Mouse (Mus musculus) lung, embryonic 15.5 days (tissue): ENCODE data around the gene 2310007B03Rik. TPM values are rescaled to one million over a fixed set of nuclear protein-coding genes. Genes with fewer than 3 reads are reported as not detected.
A peak's percentile ranks its signal among the peaks of the same experiment; 100 is the strongest.

ENCODE experiments used
- ATAC-seq: fragments of 200-750 bp; cut with Nextera tagmentation; 2 replicates; pipeline ENCODE4 v1.8.0; 2017; ENCODE audit warnings: moderate number of reproducible peaks, borderline replicate concordance; ENCODE audit not compliant: low FRiP score, low TSS enrichment; ENCODE audit errors: extremely low read depth
- H3K27ac ChIP-seq: fragments of 300-500 bp; sonication (generic); 2 replicates; pipeline ENCODE4 v1.5.1; 2015; ENCODE audit warnings: moderate library complexity, mild to moderate bottlenecking, inconsistent platforms
- H3K27me3 ChIP-seq: fragments of 300-500 bp; sonication (generic); 2 replicates; pipeline ENCODE4 v1.6.1; 2015; ENCODE audit warnings: inconsistent platforms
- H3K36me3 ChIP-seq: fragments of 300-500 bp; sonication (generic); 2 replicates; pipeline ENCODE4 v1.6.1; 2015; ENCODE audit warnings: inconsistent platforms
- H3K4me1 ChIP-seq: fragments of 300-500 bp; sonication (generic); 2 replicates; pipeline ENCODE4 v1.6.1; 2015; ENCODE audit warnings: inconsistent platforms
- H3K4me2 ChIP-seq: fragments of 300-500 bp; sonication (generic); 2 replicates; pipeline ENCODE4 v1.6.1; 2015; ENCODE audit warnings: inconsistent platforms, mild to moderate bottlenecking, moderate library complexity
- H3K4me3 ChIP-seq: fragments of 300-500 bp; sonication (generic); 2 replicates; pipeline ENCODE4 v1.5.1; 2015; ENCODE audit warnings: mild to moderate bottlenecking, inconsistent platforms
- H3K9ac ChIP-seq: fragments of 300-500 bp; sonication (generic); 2 replicates; pipeline ENCODE4 v1.6.1; 2015; ENCODE audit warnings: inconsistent platforms
- H3K9me3 ChIP-seq: fragments of 300-500 bp; sonication (generic); 2 replicates; pipeline ENCODE4 v1.6.1; 2016; ENCODE audit warnings: inconsistent platforms
- WGBS: fragments of 180-500 bp; shearing (Covaris S2); methylation state at CpG from one replicate; pipeline ENCODE4 v1.1.7; 2015; 5-methylcytosine and 5-hydroxymethylcytosine counted together
- polyA plus RNA-seq: library from polyadenylated mRNA; unstranded; fragments of >200 nt; fragmentation: Nextera tagmentation; extraction: Ambion mirVana; gene quantifications from 2 replicates; pipeline ENCODE4 v1.2.1, GENCODE M21; 2015

Gene 2310007B03Rik
- polyA plus RNA-seq, 1 experiment from 2014 or later, result 16.7 TPM

DNA sequence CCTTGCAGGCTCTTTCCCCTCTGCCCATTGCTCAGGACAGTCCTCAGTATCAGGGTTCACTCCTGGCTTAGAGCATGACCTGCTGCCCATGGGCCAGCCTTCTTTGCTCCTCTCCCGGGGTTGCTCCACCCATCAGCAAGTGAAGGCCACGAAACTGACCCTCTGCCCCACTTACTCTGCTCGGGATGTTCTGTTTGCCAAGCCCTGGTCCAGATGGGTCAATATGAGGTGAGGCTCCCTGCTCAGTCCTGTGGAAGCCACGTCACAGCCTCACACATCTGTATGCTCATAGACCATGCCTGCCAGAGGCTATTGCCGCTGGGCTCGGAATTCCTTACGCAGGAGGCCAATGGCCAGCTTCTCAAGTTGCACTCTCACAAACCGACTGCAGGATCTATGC, 32.5 kb downstream of the 2310007B03Rik start:
- Histone ChIP-seq H3K4me1 (0 out of 2 replicates have a peak, but pooled peaks cover 6% of the 10 kb centered on the region), H3K27me3 (no peaks in the 10 kb centered on the region), H3K9ac (no peak overlapping the region), H3K27ac (no peak overlapping the region), H3K4me2 (no peak overlapping the region), H3K36me3 (no peaks in the 10 kb centered on the region), H3K9me3 (no peaks in the 10 kb centered on the region), H3K4me3 (no peak overlapping the region)
- ATAC-seq, result no peak
- WGBS, result 80% methylated on average over 8 of the region's 8 CpGs

DNA sequence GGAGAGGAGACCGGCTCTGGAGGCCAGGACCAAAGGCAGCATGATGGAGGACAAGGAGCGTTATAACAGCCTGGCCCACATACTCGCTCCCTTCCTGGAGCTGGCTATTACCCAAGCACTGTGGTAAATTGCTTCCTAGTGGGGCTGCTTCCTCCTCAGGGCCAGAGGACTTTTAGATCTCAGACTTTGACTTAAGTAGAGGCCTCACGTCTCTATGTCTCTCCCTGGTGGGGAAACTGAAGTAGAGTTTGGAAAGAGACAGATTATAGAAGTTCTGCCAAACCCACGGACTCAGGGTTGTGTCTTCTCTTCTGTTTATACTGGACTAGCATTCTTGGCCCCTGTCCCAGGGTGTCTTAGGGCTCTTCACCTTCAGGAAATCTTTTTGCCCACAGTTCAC, 35.5 kb downstream of the 2310007B03Rik start:
- H3K9ac ChIP-seq, result no peak overlapping the region
- WGBS, result 43% methylated on average over 5 of the region's 5 CpGs
- no peak for ATAC-seq

DNA sequence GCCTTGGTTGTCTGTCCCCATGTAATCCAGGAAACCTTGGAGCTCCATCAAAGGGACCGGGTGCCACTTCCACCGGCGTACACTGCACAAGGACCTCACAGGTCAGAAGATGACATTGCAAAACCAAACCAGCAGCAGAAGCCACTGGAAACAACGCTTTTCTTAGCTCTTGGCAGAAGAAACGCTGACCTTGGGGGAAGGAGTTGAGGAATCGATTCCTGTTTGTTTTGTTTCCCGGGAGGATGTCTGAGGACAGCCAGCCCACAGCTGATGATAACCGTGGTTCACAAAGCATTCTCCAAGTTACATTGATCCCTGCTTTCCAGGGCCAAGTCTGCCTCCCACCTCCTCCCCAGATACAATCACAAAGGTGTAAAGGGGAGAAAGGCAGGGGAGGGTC, 36.7 kb downstream of the 2310007B03Rik start:
- Histone ChIP-seq H3K4me3 (no peak overlapping the region), H3K9ac (no peak overlapping the region), H3K27me3 (no peaks in the 10 kb centered on the region), H3K4me2 (no peak overlapping the region), H3K36me3 (no peaks in the 10 kb centered on the region), H3K4me1 (0 out of 2 replicates have a peak, but pooled peaks cover 6% of the 10 kb centered on the region), H3K9me3 (no peaks in the 10 kb centered on the region), H3K27ac (no peak overlapping the region)
- WGBS, result 40% methylated on average over 8 of the region's 8 CpGs
- ATAC-seq, result no peak

More for the DNA sequence above, 35.5 kb downstream of the 2310007B03Rik start:
- Histone ChIP-seq H3K4me3 (no peak overlapping the region), H3K27ac (no peak overlapping the region), H3K4me1 (0 out of 2 replicates have a peak, but pooled peaks cover 6% of the 10 kb centered on the region), H3K9me3 (no peaks in the 10 kb centered on the region), H3K4me2 (no peak overlapping the region), H3K27me3 (no peaks in the 10 kb centered on the region), H3K36me3 (no peaks in the 10 kb centered on the region)

DNA sequence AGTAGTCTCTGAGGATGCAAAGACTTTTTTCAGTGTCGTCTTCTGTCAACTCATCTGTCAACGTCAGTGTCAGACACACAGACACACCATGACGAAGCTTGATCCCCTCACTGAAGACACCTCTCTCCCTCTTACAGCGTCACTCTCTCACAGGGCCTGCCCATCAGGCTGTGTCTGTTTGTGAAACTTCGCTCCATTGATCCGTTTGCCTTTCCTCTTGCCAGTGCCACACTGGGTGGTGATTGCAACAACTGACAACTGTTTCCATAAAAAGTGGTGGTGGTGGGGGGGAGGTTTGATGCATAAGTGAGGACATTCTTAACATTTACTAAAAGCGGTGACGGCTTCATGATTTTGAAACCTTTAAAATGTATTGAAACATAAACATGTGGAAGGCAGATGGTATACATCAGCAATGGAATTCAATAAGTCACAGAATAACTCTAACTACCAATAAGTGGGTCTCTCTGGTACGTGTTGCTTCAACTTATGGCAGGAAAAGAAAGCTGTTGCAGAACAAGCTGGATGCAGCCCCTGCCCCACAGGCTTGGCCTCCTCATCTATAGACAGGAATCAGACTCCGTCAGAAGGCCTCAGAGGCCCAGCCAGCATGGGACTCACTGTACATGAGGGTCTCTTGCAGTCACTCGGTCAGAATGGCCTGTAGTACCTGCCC, 37.4 kb downstream of the 2310007B03Rik start:
- ATAC-seq, result 0 out of 2 replicates have a peak, but pooled peaks have one; percentile 8
- no peak overlapping the region for H3K4me2 ChIP-seq
- H3K4me3 ChIP-seq, result no peak overlapping the region
- 0 out of 2 replicates have a peak, but pooled peaks cover 6% of the 10 kb centered on the region for H3K4me1 ChIP-seq
- H3K27me3 ChIP-seq, result no peaks in the 10 kb centered on the region
- H3K27ac ChIP-seq, result no peak overlapping the region
- no peaks in the 10 kb centered on the region for H3K36me3 ChIP-seq
- 59% methylated on average over 11 of the region's 11 CpGs for WGBS
- H3K9ac ChIP-seq, result no peak overlapping the region
- H3K9me3 ChIP-seq, result no peaks in the 10 kb centered on the region

DNA sequence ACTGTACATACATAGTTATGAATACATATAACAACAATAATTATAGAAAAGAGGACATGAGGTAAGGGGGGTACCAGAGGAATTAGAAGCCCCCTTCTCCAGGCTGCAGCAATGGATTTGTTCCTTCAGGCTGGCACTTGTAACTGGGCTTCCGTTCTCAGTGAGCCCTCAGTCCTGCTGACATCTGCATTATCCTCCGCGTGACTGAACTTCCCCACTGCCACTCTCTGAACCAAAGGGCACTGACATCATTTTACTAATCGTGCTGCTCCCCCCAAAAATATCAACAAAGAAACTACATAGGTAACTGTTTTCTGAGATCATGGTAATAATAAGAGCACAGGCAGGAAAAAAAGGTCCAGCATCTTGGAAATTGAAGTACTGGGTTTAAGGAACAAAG, 41.9 kb downstream of the 2310007B03Rik start:
- ATAC-seq, result no peak
- no peak overlapping the region for H3K27ac ChIP-seq
- H3K4me2 ChIP-seq, result no peak overlapping the region
- 38% methylated on average over 4 of the region's 4 CpGs for WGBS
- H3K27me3 ChIP-seq, result 0 out of 2 replicates have a peak, but pooled peaks cover under 1% of the 10 kb centered on the region
- no peak overlapping the region for H3K4me3 ChIP-seq
- H3K9me3 ChIP-seq, result no peaks in the 10 kb centered on the region
- no peaks in the 10 kb centered on the region for H3K36me3 ChIP-seq
- H3K4me1 ChIP-seq, result peaks cover 7% of the 10 kb centered on the region; the same call in 1 of the 2 replicates
- no peak overlapping the region for H3K9ac ChIP-seq

DNA sequence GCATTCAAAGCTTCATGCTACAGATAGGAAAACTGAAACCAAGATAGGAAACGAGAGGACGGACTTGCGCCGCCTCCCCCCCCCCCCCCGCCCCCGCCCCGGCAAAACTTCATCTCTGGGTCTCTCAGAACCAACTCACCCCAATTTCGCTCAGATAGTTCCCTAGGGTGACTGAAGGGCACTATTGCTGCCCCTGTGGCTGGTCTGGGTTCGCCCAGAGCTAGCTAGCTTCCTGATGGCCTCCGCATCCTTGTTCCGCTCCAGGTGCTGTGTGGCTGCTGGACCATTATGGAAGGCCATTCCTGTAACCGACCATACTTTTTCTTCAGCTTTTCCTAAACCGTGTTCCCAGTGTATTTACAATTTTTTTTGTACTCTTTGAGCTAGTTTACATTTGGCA, 45.3 kb downstream of the 2310007B03Rik start:
- Histone ChIP-seq H3K27ac (no peak overlapping the region), H3K4me2 (peak overlapping the region; percentile 55), H3K27me3 (0 out of 2 replicates have a peak, but pooled peaks cover 3% of the 10 kb centered on the region), H3K36me3 (no peaks in the 10 kb centered on the region), H3K9ac (no peak overlapping the region), H3K4me1 (peaks cover 7% of the 10 kb centered on the region; the same call in 1 of the 2 replicates), H3K9me3 (no peaks in the 10 kb centered on the region), H3K4me3 (peak overlapping the region; percentile 33)
- ATAC-seq, result no peak
- 25% methylated on average over 11 of the region's 13 CpGs for WGBS

DNA sequence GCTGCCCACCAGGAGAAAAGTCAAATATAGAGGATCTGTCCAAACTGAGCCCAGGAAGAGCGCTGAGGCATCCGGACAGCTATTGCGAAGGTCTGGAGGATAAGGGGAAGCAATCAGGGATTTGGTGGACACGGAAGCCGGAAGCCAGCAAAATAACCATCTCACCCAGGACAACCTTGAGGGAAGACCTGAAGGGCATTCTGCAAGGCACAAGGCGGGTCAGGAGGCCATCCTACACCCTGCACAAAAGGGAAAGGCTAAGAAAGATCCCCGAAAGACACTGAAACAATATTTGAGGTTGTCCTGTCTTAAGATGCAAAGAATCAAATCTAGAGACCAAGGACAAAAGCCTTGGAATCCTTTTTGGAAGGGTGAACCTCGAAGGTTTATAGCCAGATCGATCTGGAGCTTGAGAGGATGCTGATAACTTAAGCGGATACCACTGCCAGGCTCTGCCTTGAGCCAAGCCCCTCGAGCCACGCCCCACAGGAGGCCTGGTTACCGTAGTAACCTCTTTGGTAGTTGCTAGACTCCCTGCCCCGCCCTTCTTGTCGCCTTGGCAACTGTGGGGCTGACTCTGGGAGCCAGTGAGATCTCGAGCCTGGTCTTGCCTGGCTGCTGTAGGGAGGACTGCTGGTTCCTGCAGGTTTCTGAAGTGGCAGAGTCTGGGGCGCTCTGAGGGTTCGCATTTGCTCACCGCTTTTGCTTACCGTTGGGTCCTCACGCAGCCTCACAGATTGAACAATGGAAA, 45.9 kb downstream of the 2310007B03Rik start:
- peak; percentile 90 for ATAC-seq
- H3K27ac ChIP-seq, result no peak overlapping the region
- peak overlapping the region; percentile 33 for H3K4me3 ChIP-seq
- no peaks in the 10 kb centered on the region for H3K36me3 ChIP-seq
- peaks cover 7% of the 10 kb centered on the region; the same call in 1 of the 2 replicates for H3K4me1 ChIP-seq
- H3K27me3 ChIP-seq, result 0 out of 2 replicates have a peak, but pooled peaks cover 3% of the 10 kb centered on the region
- peak overlapping the region; percentile 55 for H3K4me2 ChIP-seq
- 25% methylated on average over 21 of the region's 21 CpGs for WGBS
- H3K9ac ChIP-seq, result no peak overlapping the region
- no peaks in the 10 kb centered on the region for H3K9me3 ChIP-seq

DNA sequence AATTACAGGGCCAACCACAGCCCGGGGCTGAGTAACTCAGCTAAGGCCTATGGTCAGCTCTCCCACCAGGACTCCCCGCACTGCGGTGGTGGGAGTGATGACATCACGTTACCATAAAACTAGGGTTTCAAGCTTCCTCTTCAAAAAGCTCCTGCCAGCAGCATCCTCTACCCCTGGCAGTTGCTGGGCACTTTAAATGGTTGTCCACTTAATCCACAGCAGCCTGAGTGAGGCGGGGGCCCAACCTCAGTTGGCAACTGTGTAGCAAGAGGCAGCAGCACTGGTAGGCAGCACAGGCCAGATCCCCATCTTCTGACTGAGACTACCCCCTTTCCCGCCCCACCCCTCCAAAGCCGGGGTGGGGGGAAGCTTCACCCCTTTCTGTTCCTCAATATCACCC, 58.0 kb downstream of the 2310007B03Rik start:
- ATAC-seq, result no peak
- H3K9ac ChIP-seq, result no peak overlapping the region
- peaks cover 20% of the 10 kb centered on the region for H3K4me1 ChIP-seq
- H3K27me3 ChIP-seq, result peaks cover 52% of the 10 kb centered on the region
- H3K36me3 ChIP-seq, result no peaks in the 10 kb centered on the region
- WGBS, result 69% methylated on average over 7 of the region's 7 CpGs
- no peak overlapping the region for H3K4me2 ChIP-seq
- H3K9me3 ChIP-seq, result no peaks in the 10 kb centered on the region
- H3K4me3 ChIP-seq, result no peak overlapping the region
- H3K27ac ChIP-seq, result no peak overlapping the region

DNA sequence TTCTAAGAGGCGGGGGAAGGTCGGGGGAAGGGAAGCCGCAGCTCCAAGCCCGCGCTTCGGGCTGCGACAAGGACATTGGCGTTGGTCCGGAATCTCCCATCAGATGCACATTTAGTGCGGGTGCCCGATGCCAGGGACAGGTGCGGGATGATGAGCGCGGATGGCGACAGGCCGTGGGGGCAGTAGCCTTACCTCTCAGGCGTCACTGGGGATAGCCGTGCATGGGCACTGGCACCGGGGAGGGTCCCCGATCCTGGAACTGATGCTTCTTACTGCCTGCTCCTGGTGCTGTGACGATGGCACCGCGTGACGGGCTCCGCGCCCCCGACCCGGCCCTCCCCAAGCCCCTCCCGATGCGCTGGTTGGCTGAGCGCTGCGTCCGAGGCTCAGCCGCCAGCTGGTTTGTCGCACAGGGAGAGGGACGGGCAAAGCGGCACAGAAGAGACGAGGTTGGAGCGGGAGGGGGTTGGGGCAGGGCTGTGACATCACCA, 59.1 kb downstream of the 2310007B03Rik start, which contains the start of gene Kif1a:
Gene Kif1a, minus strand, starts transcription at position 381 of the 491 bp plus-strand sequence.
- Histone ChIP-seq H3K9ac (peak within 1 kb of the TSS; percentile 30), H3K4me2 (peak within 1 kb of the TSS; percentile 87), H3K27ac (no peak within 1 kb of the TSS), H3K36me3 (no peaks in the 10 kb centered on the region), H3K4me3 (peak within 1 kb of the TSS; percentile 46), H3K27me3 (peaks cover 52% of the 10 kb centered on the region), H3K9me3 (no peaks in the 10 kb centered on the region), H3K4me1 (peaks cover 20% of the 10 kb centered on the region)
- under 1% methylated on average over 39 of the region's 39 CpGs for whole genome bisulfite sequencing
- peak; percentile 52; the same call in 1 of the 2 replicates for ATAC-seq
